Mouse (Mus musculus) E14TG2a.4 (cell line): Measurements from ENCODE around the gene Flvcr1.

ENCODE experiments used
- CTCF ChIP-seq: conservative IDR thresholded peaks from 2 replicates; pipeline ENCODE4 v1.5.1; 2014; ENCODE audit warnings: low read length
- NANOG ChIP-seq: IDR thresholded peaks from 2 replicates; pipeline ENCODE4 v1.6.1; 2014; ENCODE audit warnings: borderline replicate concordance, low read length, mixed read lengths
- POU5F1 ChIP-seq: IDR thresholded peaks from 2 replicates; pipeline ENCODE4 v1.6.1; 2014; ENCODE audit warnings: low read length, borderline replicate concordance

- TF ChIP-seq CTCF (no peak), NANOG (no peak), POU5F1 (no peak)
Observed at GRCm38 (mm10) chr1:190962760-190963159, 63.2 kb downstream of the Flvcr1 start.
